In genomic region chr6:50596301-50597211, GRCm38 (mm10) we compare ENCODE assay signal across 8 mouse cellular contexts. TPM values are rescaled to one million over a fixed set of nuclear protein-coding genes. Genes with fewer than 3 reads are reported as not detected.
A peak's percentile ranks its signal among the peaks of the same experiment; 100 is the strongest.
DNase-seq lines count a peak whose midpoint lies in the region; ATAC-seq lines count a peak whose summit lies in the region.

Gene 4921507P07Rik, minus strand, starts transcription at chr6:50596632.

- WGBS in hindbrain, embryonic 14.5 days, result under 1% methylated on average over 58 of the region's 62 CpGs

- peak within 1 kb of the TSS; percentile 67 for H3K4me3 ChIP-seq in hindbrain, embryonic 14.5 days (replicated peaks; ENCODE audit: low read length)

- ATAC-seq in hindbrain, embryonic 14.5 days (ENCODE audit: low FRiP score), result peak; percentile 93

- peak within 1 kb of the TSS; percentile 88 for H3K4me2 ChIP-seq in hindbrain, embryonic 14.5 days (replicated peaks)

- H3K9ac ChIP-seq in hindbrain, embryonic 14.5 days, result peak within 1 kb of the TSS; percentile 67

- H3K27ac ChIP-seq in hindbrain, embryonic 14.5 days, result peak within 1 kb of the TSS; percentile 40

- no peaks in the 10 kb centered on the region for H3K9me3 ChIP-seq in hindbrain, embryonic 14.5 days (ENCODE audit: control insufficient read depth, low read length)

- no peaks in the 10 kb centered on the region for H3K4me1 ChIP-seq in hindbrain, embryonic 14.5 days (replicated peaks; ENCODE audit: control insufficient read depth, insufficient read depth, low read length)

- no peaks in the 10 kb centered on the region for H3K36me3 ChIP-seq in hindbrain, embryonic 14.5 days (replicated peaks; ENCODE audit: control insufficient read depth, insufficient read depth)

- no peaks in the 10 kb centered on the region for H3K27me3 ChIP-seq in hindbrain, embryonic 14.5 days (ENCODE audit: control insufficient read depth, insufficient read depth, low read length)

- DNase-seq in WW6 (ENCODE audit: low read depth, low spot score), result peak; percentile 89
- peak; percentile 92 to 96 for DNase-seq in cerebellum, postnatal 36 days
- DNase-seq in frontal cortex, postnatal 25 days (ENCODE audit: low spot score in 2 of 2), result peak; percentile 71 to 82
- DNase-seq in hindbrain, embryonic 14.5 days (ENCODE audit: low spot score), result peak; percentile 87
- peak; percentile 71 to 81 for DNase-seq in layer of hippocampus, postnatal 25 days (ENCODE audit: extremely low spot score in 1 of 2, low spot score in 1 of 2)
- DNase-seq in lung, postnatal 14 days, result peak; percentile 97
- peak; percentile 90 for DNase-seq in retina, adult 2 months (ENCODE audit: low read depth, low spot score)
- DNase-seq in thymus, postnatal 25 days, result peak; percentile 94

RNA-seq across cellular contexts. Expression of gene 4921507P07Rik, which starts in this region (rescaled TPM):
- 2.8 and 3.8 TPM in 2 replicates for polyA plus RNA-seq in hindbrain, embryonic 14.5 days (2014; fragmentation: Nextera tagmentation; extraction: Ambion mirVana)
- under 1 TPM; 0.19 to 0.30 TPM for total RNA-seq in layer of hippocampus, postnatal 25 days (2021)

Comparison
In these comparisons a context has a peak if more than half of its experiments do, and no peak if none do; other contexts are left out.
1. Peak in every context shown above with its lines: DNase-seq, ATAC-seq, H3K4me3 ChIP-seq and H3K27ac ChIP-seq.
2. Peak in DNase-seq in layer of hippocampus, postnatal 25 days; RNA of the gene not detected or under 1 TPM.